Mouse (Mus musculus): ENCODE results near the gene Fgfr2. TPM values are rescaled to one million over a fixed set of nuclear protein-coding genes. Genes with fewer than 3 reads are reported as not detected.

The Fgfr2 gene
- polyA plus RNA-seq, 1 experiment: 3.0 TPM

- Histone ChIP-seq H3K36me3 (ENCODE audit: control insufficient read depth, insufficient read depth, low read length) (no peaks in the 10 kb centered on the region), H3K4me3 (ENCODE audit: control insufficient read depth, low read depth, low read length) (no peak overlapping the region), H3K27ac (ENCODE audit: control insufficient read depth, insufficient read depth, low read depth, low read length) (no peak overlapping the region), H3K27me3 (ENCODE audit: control insufficient read depth, insufficient read depth, low read length) (no peaks in the 10 kb centered on the region), H3K4me1 (ENCODE audit: control insufficient read depth, insufficient read depth, low read length) (peaks cover 8% of the 10 kb centered on the region)
- TF ChIP-seq CTCF (IDR thresholded peaks at IDR 0.05; ENCODE audit: control insufficient read depth, insufficient read depth, insufficient replicate concordance, low read depth, low read length) (no peak), POLR2A (IDR thresholded peaks at IDR 0.05; ENCODE audit: control insufficient read depth, low read depth, low read length) (no peak)
Observed at GRCm38 (mm10) chr7:130991174-130991789, 2131.9 kb downstream of the Fgfr2 start.

GRCm38 (mm10) chr7:130989371-130989770, 2133.8 kb downstream of the Fgfr2 start:
- H3K36me3 ChIP-seq (ENCODE audit: control insufficient read depth, insufficient read depth, low read length): no peaks in the 10 kb centered on the region
- no peak overlapping the region for H3K4me3 ChIP-seq (ENCODE audit: control insufficient read depth, low read depth, low read length)
- no peaks in the 10 kb centered on the region for H3K27me3 ChIP-seq (ENCODE audit: control insufficient read depth, insufficient read depth, low read length)
- H3K4me1 ChIP-seq (ENCODE audit: control insufficient read depth, insufficient read depth, low read length): peaks cover 8% of the 10 kb centered on the region
- no peak for TF ChIP-seq POLR2A (IDR thresholded peaks at IDR 0.05; ENCODE audit: control insufficient read depth, low read depth, low read length)
- no peak overlapping the region for H3K27ac ChIP-seq (ENCODE audit: control insufficient read depth, insufficient read depth, low read depth, low read length)

GRCm38 (mm10) chr7:130988146-130988545, 2135.0 kb downstream of the Fgfr2 start:
- H3K36me3 ChIP-seq (ENCODE audit: control insufficient read depth, insufficient read depth, low read length): no peaks in the 10 kb centered on the region
- no peak overlapping the region for H3K4me3 ChIP-seq (ENCODE audit: control insufficient read depth, low read depth, low read length)
- no peak for TF ChIP-seq CTCF (IDR thresholded peaks at IDR 0.05; ENCODE audit: control insufficient read depth, insufficient read depth, insufficient replicate concordance, low read depth, low read length)
- no peak for TF ChIP-seq POLR2A (IDR thresholded peaks at IDR 0.05; ENCODE audit: control insufficient read depth, low read depth, low read length)
- H3K27ac ChIP-seq (ENCODE audit: control insufficient read depth, insufficient read depth, low read depth, low read length): no peak overlapping the region
- H3K27me3 ChIP-seq (ENCODE audit: control insufficient read depth, insufficient read depth, low read length): no peaks in the 10 kb centered on the region
- H3K4me1 ChIP-seq (ENCODE audit: control insufficient read depth, insufficient read depth, low read length): peaks cover 8% of the 10 kb centered on the region

GRCm38 (mm10) chr7:130985716-130986115, 2137.4 kb downstream of the Fgfr2 start:
- H3K27ac ChIP-seq (ENCODE audit: control insufficient read depth, insufficient read depth, low read depth, low read length): no peak overlapping the region
- 0 out of 2 replicates have a peak, but pooled peaks cover 2% of the 10 kb centered on the region for H3K4me1 ChIP-seq (ENCODE audit: control insufficient read depth, insufficient read depth, low read length)
- no peak overlapping the region for H3K4me3 ChIP-seq (ENCODE audit: control insufficient read depth, low read depth, low read length)
- no peaks in the 10 kb centered on the region for H3K36me3 ChIP-seq (ENCODE audit: control insufficient read depth, insufficient read depth, low read length)
- no peak for TF ChIP-seq CTCF (IDR thresholded peaks at IDR 0.05; ENCODE audit: control insufficient read depth, insufficient read depth, insufficient replicate concordance, low read depth, low read length)
- TF ChIP-seq POLR2A (IDR thresholded peaks at IDR 0.05; ENCODE audit: control insufficient read depth, low read depth, low read length): no peak
- H3K27me3 ChIP-seq (ENCODE audit: control insufficient read depth, insufficient read depth, low read length): no peaks in the 10 kb centered on the region

GRCm38 (mm10) chr7:130985193-130985592, 2138.0 kb downstream of the Fgfr2 start:
- Histone ChIP-seq H3K27ac (ENCODE audit: control insufficient read depth, insufficient read depth, low read depth, low read length) (no peak overlapping the region), H3K4me1 (ENCODE audit: control insufficient read depth, insufficient read depth, low read length) (0 out of 2 replicates have a peak, but pooled peaks cover 2% of the 10 kb centered on the region), H3K36me3 (ENCODE audit: control insufficient read depth, insufficient read depth, low read length) (no peaks in the 10 kb centered on the region), H3K27me3 (ENCODE audit: control insufficient read depth, insufficient read depth, low read length) (no peaks in the 10 kb centered on the region), H3K4me3 (ENCODE audit: control insufficient read depth, low read depth, low read length) (no peak overlapping the region)
- no peak for TF ChIP-seq CTCF (IDR thresholded peaks at IDR 0.05; ENCODE audit: control insufficient read depth, insufficient read depth, insufficient replicate concordance, low read depth, low read length)
- no peak for TF ChIP-seq POLR2A (IDR thresholded peaks at IDR 0.05; ENCODE audit: control insufficient read depth, low read depth, low read length)

- Histone ChIP-seq H3K27me3 (ENCODE audit: control insufficient read depth, insufficient read depth, low read length) (no peaks in the 10 kb centered on the region), H3K27ac (ENCODE audit: control insufficient read depth, insufficient read depth, low read depth, low read length) (no peak overlapping the region), H3K4me1 (ENCODE audit: control insufficient read depth, insufficient read depth, low read length) (0 out of 2 replicates have a peak, but pooled peaks cover 2% of the 10 kb centered on the region), H3K4me3 (ENCODE audit: control insufficient read depth, low read depth, low read length) (no peak overlapping the region), H3K36me3 (ENCODE audit: control insufficient read depth, insufficient read depth, low read length) (no peaks in the 10 kb centered on the region)
- no peak for TF ChIP-seq POLR2A (IDR thresholded peaks at IDR 0.05; ENCODE audit: control insufficient read depth, low read depth, low read length)
- TF ChIP-seq CTCF (IDR thresholded peaks at IDR 0.05; ENCODE audit: control insufficient read depth, insufficient read depth, insufficient replicate concordance, low read depth, low read length): no peak
Observed at GRCm38 (mm10) chr7:130984294-130984693, 2138.9 kb downstream of the Fgfr2 start.

- no peaks in the 10 kb centered on the region for H3K36me3 ChIP-seq (ENCODE audit: control insufficient read depth, insufficient read depth, low read length)
- no peaks in the 10 kb centered on the region for H3K27me3 ChIP-seq (ENCODE audit: control insufficient read depth, insufficient read depth, low read length)
- no peak overlapping the region for H3K27ac ChIP-seq (ENCODE audit: control insufficient read depth, insufficient read depth, low read depth, low read length)
- no peaks in the 10 kb centered on the region for H3K4me1 ChIP-seq (ENCODE audit: control insufficient read depth, insufficient read depth, low read length)
- no peak for TF ChIP-seq CTCF (IDR thresholded peaks at IDR 0.05; ENCODE audit: control insufficient read depth, insufficient read depth, insufficient replicate concordance, low read depth, low read length)
- TF ChIP-seq POLR2A (IDR thresholded peaks at IDR 0.05; ENCODE audit: control insufficient read depth, low read depth, low read length): no peak
- no peak overlapping the region for H3K4me3 ChIP-seq (ENCODE audit: control insufficient read depth, low read depth, low read length)
Observed at GRCm38 (mm10) chr7:130982881-130983280, 2140.3 kb downstream of the Fgfr2 start.
